Mouse (Mus musculus) heart, embryonic 14.5 days (tissue): ENCODE measurements around the gene Drap1. TPM values are rescaled to one million over a fixed set of nuclear protein-coding genes. Genes with fewer than 3 reads are reported as not detected.

ENCODE experiments used
- ATAC-seq: fragments of 200-750 bp; cut with Nextera tagmentation; 2 replicates; pipeline ENCODE4 v1.8.0; 2017; ENCODE audit warnings: low read depth, moderate TSS enrichment; ENCODE audit not compliant: insufficient number of reproducible peaks, insufficient read depth, low FRiP score
- H3K27ac ChIP-seq, 2 experiments: fragments of 200-500 bp in 1 of 2; fragments of 300-500 bp in 1 of 2; sonication (generic) in 1 of 2; replicated peaks in 1 of 2; 2 replicates each; pipeline ENCODE4 v1.5.1; 2012 to 2014; ENCODE audit warnings: low read depth in 2 of 2, low read length in 2 of 2, control low read depth in 1 of 2, mild to moderate bottlenecking in 1 of 2, mixed read lengths in 1 of 2; ENCODE audit not compliant: control insufficient read depth in 1 of 2, insufficient read depth in 1 of 2
- H3K27me3 ChIP-seq: fragments of 300-500 bp; sonication (generic); 2 replicates; pipeline ENCODE4 v1.6.1; 2014; ENCODE audit warnings: mild to moderate bottlenecking, low read length, control low read depth; ENCODE audit not compliant: control insufficient read depth, insufficient read depth
- H3K36me3 ChIP-seq: fragments of 300-500 bp; sonication (generic); 2 replicates; pipeline ENCODE4 v1.6.1; 2014; ENCODE audit warnings: mild to moderate bottlenecking, control low read depth, low read length, mixed read lengths; ENCODE audit not compliant: control insufficient read depth, insufficient read depth
- H3K4me1 ChIP-seq, 2 experiments: fragments of 200-500 bp in 1 of 2; fragments of 300-500 bp in 1 of 2; sonication (generic) in 1 of 2; 2 replicates each; pipeline ENCODE4 v1.6.1; 2012 to 2014; ENCODE audit warnings: low read length in 2 of 2, control low read depth in 1 of 2, mixed read lengths in 1 of 2; ENCODE audit not compliant: control insufficient read depth in 2 of 2, insufficient read depth in 2 of 2
- H3K4me2 ChIP-seq: fragments of 300-500 bp; sonication (generic); 2 replicates; pipeline ENCODE4 v1.6.1; 2014; ENCODE audit warnings: mild to moderate bottlenecking, low read length
- H3K4me3 ChIP-seq, 2 experiments: fragments of 200-500 bp in 1 of 2; fragments of 300-500 bp in 1 of 2; sonication (generic) in 1 of 2; 2 replicates each; pipeline ENCODE4 v1.5.1; 2012 to 2014; ENCODE audit warnings: low read length in 2 of 2, mild to moderate bottlenecking in 2 of 2, control low read depth in 1 of 2, low read depth in 1 of 2, moderate library complexity in 1 of 2; ENCODE audit not compliant: control insufficient read depth in 1 of 2, insufficient read depth in 1 of 2
- H3K9ac ChIP-seq: fragments of 300-500 bp; sonication (generic); 2 replicates; pipeline ENCODE4 v1.6.1; 2014; ENCODE audit warnings: mild to moderate bottlenecking, low read length
- H3K9me3 ChIP-seq: fragments of 300-500 bp; sonication (generic); 2 replicates; pipeline ENCODE4 v1.6.1; 2016; ENCODE audit warnings: low read length, control low read depth; ENCODE audit not compliant: control insufficient read depth
- WGBS: fragments of 180-500 bp; shearing (Covaris S2); extraction: QIAGEN DNeasy Blood & Tissue Kit; methylation state at CpG from one replicate; pipeline ENCODE4 v1.1.7; 2014; 5-methylcytosine and 5-hydroxymethylcytosine counted together
- polyA plus RNA-seq: library from polyadenylated mRNA; unstranded; fragments of >200 nt; fragmentation: Nextera tagmentation; extraction: Ambion mirVana; gene quantifications from 2 replicates; pipeline ENCODE4 v1.2.1, GENCODE M21; 2014

Drap1 gene
- polyA plus RNA-seq, 1 experiment from 2014 or later, result 178 TPM

GRCm38 (mm10) chr19:5456922-5457745 lies 32.4 kb upstream of the Drap1 start:
- H3K9ac ChIP-seq, result peak overlapping the region; percentile 89
- peak overlapping the region; percentile 69 to 92 for H3K4me3 ChIP-seq
- H3K36me3 ChIP-seq, result peaks cover 22% of the 10 kb centered on the region
- H3K27ac ChIP-seq, result peak overlapping the region; percentile 90 to 94
- WGBS, result under 1% methylated on average over 68 of the region's 70 CpGs
- H3K27me3 ChIP-seq, result no peaks in the 10 kb centered on the region
- ATAC-seq, result peak; percentile 84
- no peaks in the 10 kb centered on the region for H3K9me3 ChIP-seq
- H3K4me1 ChIP-seq, result peaks cover 11 to 33% of the 10 kb centered on the region in 2 experiments
- H3K4me2 ChIP-seq, result peak overlapping the region; percentile 97

DNA sequence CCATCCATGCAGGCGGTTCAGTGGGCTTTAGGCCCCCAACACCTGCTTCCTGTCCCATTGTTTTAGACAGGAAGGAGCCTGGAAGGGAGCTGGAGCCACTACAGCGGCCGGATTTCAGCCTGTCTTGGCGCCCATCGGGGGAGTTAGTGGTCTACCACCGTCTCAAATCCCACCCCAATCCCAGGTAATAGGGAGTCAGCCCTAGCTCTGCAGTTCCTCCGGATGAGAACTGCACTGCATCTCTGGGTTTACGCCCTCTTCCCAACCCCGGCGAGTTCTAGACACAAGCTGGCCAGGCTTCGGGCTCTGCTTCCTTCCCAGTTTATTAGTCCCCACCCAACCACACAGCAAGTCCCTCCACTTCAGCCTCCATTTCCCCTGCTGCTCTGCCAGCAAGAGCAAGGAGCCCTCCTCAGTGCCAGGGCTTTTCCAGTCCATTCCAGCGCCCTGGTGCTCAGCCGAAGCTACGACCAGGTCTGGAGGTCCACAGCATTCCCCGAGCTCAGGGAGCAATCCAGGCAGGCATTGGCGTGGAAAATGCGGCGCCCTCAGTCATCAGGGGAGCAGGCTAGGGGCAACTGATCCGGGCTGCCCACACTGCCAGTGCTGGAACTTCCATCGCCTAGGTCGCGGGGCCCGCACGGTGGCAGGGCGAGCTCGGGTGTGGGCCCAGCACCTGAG lies 31.6 kb upstream of the Drap1 start:
- no peaks in the 10 kb centered on the region for H3K27me3 ChIP-seq
- WGBS, result 4% methylated on average over 26 of the region's 26 CpGs
- peak overlapping the region; percentile 69 to 92 for H3K4me3 ChIP-seq
- H3K9ac ChIP-seq, result peak overlapping the region; percentile 89
- peak overlapping the region; percentile 90 to 94 for H3K27ac ChIP-seq
- H3K9me3 ChIP-seq, result no peaks in the 10 kb centered on the region
- H3K4me1 ChIP-seq, result peaks cover 11 to 32% of the 10 kb centered on the region in 2 experiments
- peaks cover 15% of the 10 kb centered on the region for H3K36me3 ChIP-seq
- peak overlapping the region; percentile 97 for H3K4me2 ChIP-seq
- 0 out of 2 replicates have a peak, but pooled peaks have one; percentile 4 for ATAC-seq

GRCm38 (mm10) chr19:5455568-5455967 lies 30.8 kb upstream of the Drap1 start:
- H3K4me3 ChIP-seq, result peak overlapping the region; percentile 69 to 92
- H3K27me3 ChIP-seq, result no peaks in the 10 kb centered on the region
- H3K4me1 ChIP-seq, result peaks cover 9 to 27% of the 10 kb centered on the region in 2 experiments
- WGBS, result 51% methylated on average over 8 of the region's 8 CpGs
- peak overlapping the region; percentile 89 for H3K9ac ChIP-seq
- ATAC-seq, result no peak
- H3K4me2 ChIP-seq, result peak overlapping the region; percentile 97
- no peaks in the 10 kb centered on the region for H3K9me3 ChIP-seq
- H3K36me3 ChIP-seq, result peaks cover 15% of the 10 kb centered on the region
- peak overlapping the region; percentile 58 to 94 for H3K27ac ChIP-seq

DNA sequence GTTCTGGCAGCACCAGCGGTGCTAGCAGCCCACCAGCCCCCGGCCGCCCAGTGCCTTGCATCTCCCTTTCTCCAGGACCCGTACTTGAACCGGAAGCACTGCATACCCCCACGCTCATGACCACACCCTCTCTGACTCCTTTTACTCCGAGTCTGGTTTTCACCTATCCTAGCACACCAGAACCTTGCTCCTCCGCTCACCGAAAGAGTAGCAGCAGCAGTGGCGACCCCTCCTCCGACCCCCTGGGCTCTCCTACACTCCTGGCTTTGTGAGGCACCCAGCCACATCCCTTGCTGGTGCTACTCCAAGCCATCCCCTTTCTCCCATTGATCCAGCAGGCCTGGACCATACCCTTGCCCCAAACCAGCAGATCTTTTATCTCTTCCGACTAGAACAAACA lies 30.3 kb upstream of the Drap1 start:
- peak overlapping the region in 1 of 2 experiments; percentile 94; a peak in 1 of 4 replicates for H3K27ac ChIP-seq
- peak overlapping the region; percentile 97 for H3K4me2 ChIP-seq
- no peaks in the 10 kb centered on the region; the same call in 1 of the 2 replicates for H3K27me3 ChIP-seq
- H3K4me3 ChIP-seq, result peak overlapping the region; percentile 69 to 92
- peaks cover 15% of the 10 kb centered on the region for H3K36me3 ChIP-seq
- H3K4me1 ChIP-seq, result peaks cover 9 to 26% of the 10 kb centered on the region in 2 experiments
- peak overlapping the region; percentile 89 for H3K9ac ChIP-seq
- H3K9me3 ChIP-seq, result no peaks in the 10 kb centered on the region
- WGBS, result 75% methylated on average over 12 of the region's 12 CpGs
- no peak for ATAC-seq

- Histone ChIP-seq H3K27ac (no peak overlapping the region), H3K4me2 (no peak overlapping the region), H3K9ac (no peak overlapping the region), H3K4me1 (peaks cover 6 to 32% of the 10 kb centered on the region in 2 experiments), H3K4me3 (no peak overlapping the region), H3K36me3 (peaks cover 15% of the 10 kb centered on the region), H3K9me3 (no peaks in the 10 kb centered on the region), H3K27me3 (peaks cover 28% of the 10 kb centered on the region)
- no peak for ATAC-seq
- WGBS, result 75% methylated on average over 6 of the region's 6 CpGs
Measured at GRCm38 (mm10) chr19:5451766-5452165, 27.0 kb upstream of the Drap1 start.

GRCm38 (mm10) chr19:5449673-5450072 lies 24.9 kb upstream of the Drap1 start:
- Histone ChIP-seq H3K4me1 (peaks cover 0 to 15% of the 10 kb centered on the region in 2 experiments; a peak in 3 of 4 replicates), H3K9me3 (no peaks in the 10 kb centered on the region), H3K9ac (no peak overlapping the region), H3K27me3 (peaks cover 42% of the 10 kb centered on the region), H3K4me3 (no peak overlapping the region), H3K36me3 (peaks cover 12% of the 10 kb centered on the region), H3K4me2 (no peak overlapping the region), H3K27ac (no peak overlapping the region)
- ATAC-seq, result no peak
- 69% methylated on average over 3 of the region's 3 CpGs for WGBS

DNA sequence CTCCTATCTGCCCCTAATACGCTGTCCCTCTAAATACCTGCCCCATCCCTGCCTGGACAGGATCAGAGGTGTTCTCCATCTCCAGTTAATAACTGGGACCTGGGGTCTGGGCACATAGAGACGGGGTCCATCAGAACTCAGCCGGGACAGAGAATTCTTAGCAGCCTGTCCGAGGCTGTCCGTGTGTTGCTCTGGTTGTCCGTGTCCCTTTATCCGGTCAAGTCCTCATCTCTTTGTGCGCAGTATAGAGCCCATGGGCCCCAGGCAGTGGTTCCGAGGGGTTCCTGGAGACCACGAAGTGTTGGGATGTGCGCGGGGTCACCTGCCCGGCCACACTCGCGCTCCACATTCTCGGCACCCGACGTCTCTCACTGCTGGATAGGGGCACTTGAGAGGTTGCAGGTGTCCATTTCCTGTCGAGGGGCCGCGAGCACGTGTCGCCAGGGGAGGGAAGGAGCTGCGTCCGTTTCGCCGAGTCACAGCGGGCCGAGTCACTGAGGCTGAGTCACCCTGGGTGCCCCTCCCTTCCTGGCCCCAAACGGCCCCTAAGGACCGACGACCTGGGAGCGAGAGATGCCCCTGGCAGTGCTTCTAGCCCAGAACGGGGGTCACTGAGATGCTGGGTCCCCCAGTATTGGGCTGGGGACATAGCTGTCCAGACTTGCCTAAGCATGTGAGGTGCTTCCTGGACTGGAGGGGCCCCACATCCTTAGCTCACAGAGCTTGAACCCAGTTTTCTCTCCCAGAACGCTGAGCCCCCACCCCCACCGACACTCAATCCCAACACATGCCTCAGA lies 23.8 kb upstream of the Drap1 start:
- peak overlapping the region; percentile 54; the same call in 1 of the 2 replicates for H3K9ac ChIP-seq

More for the DNA sequence above, 23.8 kb upstream of the Drap1 start:
- peaks cover 0 to 14% of the 10 kb centered on the region in 2 experiments; a peak in 3 of 4 replicates for H3K4me1 ChIP-seq
- H3K9me3 ChIP-seq, result no peaks in the 10 kb centered on the region
- H3K4me2 ChIP-seq, result peak overlapping the region; percentile 98
- no peak overlapping the region for H3K27ac ChIP-seq
- no peak for ATAC-seq
- peaks cover under 1% of the 10 kb centered on the region for H3K36me3 ChIP-seq
- 6% methylated on average over 36 of the region's 36 CpGs for WGBS
- peaks cover 46% of the 10 kb centered on the region for H3K27me3 ChIP-seq
- H3K4me3 ChIP-seq, result peak overlapping the region; percentile 49 to 58
